Mouse (Mus musculus) small intestine, adult 2 months (tissue): ENCODE results near the gene Wnt2.

Experiments used
- CTCF ChIP-seq: fragments of 200-500 bp; IDR thresholded peaks from 2 replicates; pipeline ENCODE4 v1.5.1; 2012; ENCODE audit warnings: low read depth, mild to moderate bottlenecking, control low read depth, inconsistent platforms, low read length, moderate library complexity, mixed read lengths; ENCODE audit not compliant: insufficient replicate concordance, insufficient read length; ENCODE audit errors: extremely low read depth
- POLR2A ChIP-seq: fragments of 200-500 bp; IDR thresholded peaks from 2 replicates; pipeline ENCODE4 v1.6.1; 2012; ENCODE audit warnings: low read depth, mild to moderate bottlenecking, control low read depth, inconsistent platforms, low read length, moderate library complexity

DNA sequence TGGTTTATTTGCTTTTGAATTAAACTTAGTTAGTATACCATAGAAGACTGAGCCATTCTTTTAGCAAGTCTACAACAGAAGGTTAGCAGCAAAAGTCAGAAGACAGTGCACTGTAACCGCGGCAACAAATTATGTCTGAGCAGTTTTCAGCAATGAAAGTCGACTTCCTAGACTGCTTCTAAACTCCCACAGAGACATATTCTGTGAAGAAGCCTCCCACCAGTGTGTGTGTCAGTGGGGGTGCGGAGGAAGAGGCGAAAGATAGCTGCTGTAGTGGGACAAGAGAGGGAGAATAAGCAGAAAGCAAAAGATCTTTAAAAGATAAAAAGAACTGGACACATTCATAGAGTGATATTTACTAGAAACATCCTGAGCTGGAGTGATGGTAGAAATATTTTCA, 21.3 kb upstream of the Wnt2 start:
- no peak for TF ChIP-seq CTCF
- TF ChIP-seq POLR2A = no peak
